ENCODE assay signal across 25 mouse cellular contexts in genomic region chr10:53874191-53874590, GRCm38 (mm10).
"Had no signal": no experiment of that assay in that cellular context is flagged by ENCODE, and none has a peak within 500 bp of the region (broad histone marks: within the 10 kb centered on the region; RNA-seq: fewer than 3 reads in every experiment).

No protein-coding gene starts in this region.

- H3K27ac ChIP-seq: heart, embryonic 10.5 days; heart, embryonic 13.5 days; heart, embryonic 15.5 days; hindbrain, embryonic 13.5 days; hindbrain, embryonic 15.5 days; hindbrain, postnatal 0 days; kidney, embryonic 15.5 days; kidney, postnatal 0 days; limb, embryonic 13.5 days; limb, embryonic 15.5 days; liver, embryonic 12.5 days; liver, embryonic 14.5 days had no signal

- H3K4me3 ChIP-seq: heart, embryonic 10.5 days; heart, embryonic 13.5 days; heart, embryonic 15.5 days; hindbrain, embryonic 13.5 days; hindbrain, embryonic 15.5 days; kidney, embryonic 15.5 days; limb, embryonic 13.5 days; limb, embryonic 15.5 days; liver, embryonic 12.5 days had no signal

- DNase-seq: gastrocnemius, postnatal 10 days; gastrocnemius, postnatal 36 days; heart, adult 18-20 months; heart, postnatal 14 days; heart, postnatal 36 days; kidney, adult 11 months; kidney, adult 2 months; kidney, adult 9 months; kidney, postnatal 14 days; kidney, postnatal 36 days; layer of hippocampus, adult 9-11 months; layer of hippocampus, postnatal 36 days; left cerebral cortex, postnatal 4 days had no signal
